Mouse (Mus musculus) midbrain, postnatal 0 days (tissue): Measurements from ENCODE around the gene Dhx8. TPM values are rescaled to one million over a fixed set of nuclear protein-coding genes. Genes with fewer than 3 reads are reported as not detected.

Experiments used
- ATAC-seq: fragments of 200-750 bp; cut with Nextera tagmentation; 2 replicates; pipeline ENCODE4 v1.8.0; 2017; ENCODE audit warnings: moderate number of reproducible peaks, mild to moderate bottlenecking, moderate TSS enrichment, moderate library complexity; ENCODE audit not compliant: low FRiP score
- DNase-seq: peaks from one replicate; pipeline ENCODE4 v3.0.0-alpha.2; 2015; ENCODE audit warnings: low spot score
- H3K27ac ChIP-seq: fragments of 300-500 bp; sonication (generic); 2 replicates; pipeline ENCODE4 v1.5.1; 2014; ENCODE audit warnings: low read depth, mild to moderate bottlenecking, low read length, mixed read lengths
- H3K27me3 ChIP-seq: fragments of 300-500 bp; sonication (generic); 2 replicates; pipeline ENCODE4 v1.6.1; 2014; ENCODE audit warnings: low read length, control low read depth, mixed read lengths; ENCODE audit not compliant: insufficient read depth
- H3K36me3 ChIP-seq: fragments of 300-500 bp; sonication (generic); 2 replicates; pipeline ENCODE4 v1.6.1; 2014; ENCODE audit warnings: low read length, control low read depth, mixed read lengths; ENCODE audit not compliant: insufficient read depth
- H3K4me1 ChIP-seq: fragments of 300-500 bp; sonication (generic); 2 replicates; pipeline ENCODE4 v1.6.1; 2014; ENCODE audit warnings: mild to moderate bottlenecking, control low read depth, antibody characterized with exemption, low read length, mixed read lengths; ENCODE audit not compliant: insufficient read depth
- H3K4me2 ChIP-seq: fragments of 300-500 bp; sonication (generic); 2 replicates; pipeline ENCODE4 v1.6.1; 2014; ENCODE audit warnings: low read depth, mild to moderate bottlenecking, low read length, mixed read lengths; ENCODE audit not compliant: poor library complexity, severe bottlenecking
- H3K4me3 ChIP-seq: fragments of 300-500 bp; sonication (generic); 2 replicates; pipeline ENCODE4 v1.5.1; 2014; ENCODE audit warnings: low read depth, mild to moderate bottlenecking, low read length, moderate library complexity
- H3K9ac ChIP-seq: fragments of 300-500 bp; sonication (generic); replicated peaks from 2 replicates; pipeline ENCODE4 v1.6.1; 2014; ENCODE audit warnings: mild to moderate bottlenecking, low read length, moderate library complexity, mixed read lengths; ENCODE audit not compliant: poor library complexity, severe bottlenecking
- H3K9me3 ChIP-seq: fragments of 300-500 bp; sonication (generic); 2 replicates; pipeline ENCODE4 v1.6.1; 2016; ENCODE audit warnings: low read length, control low read depth
- CTCF ChIP-seq: IDR thresholded peaks from 2 replicates; pipeline ENCODE4 v1.5.1; 2016; ENCODE audit warnings: antibody characterized with exemption, mild to moderate bottlenecking
- WGBS: fragments of 180-500 bp; shearing (Covaris S2); extraction: QIAGEN DNeasy Blood & Tissue Kit; methylation state at CpG from one replicate; pipeline ENCODE4 v1.1.7; 2014; 5-methylcytosine and 5-hydroxymethylcytosine counted together
- polyA plus RNA-seq: library from polyadenylated mRNA; unstranded; fragments of >200 nt; fragmentation: Nextera tagmentation; extraction: Ambion mirVana; gene quantifications from 2 replicates; pipeline ENCODE4 v1.2.1, GENCODE M21; 2015
- total RNA-seq: library from RNA; depleted of rRNA; stranded (reverse); fragments of >200 nt; gene quantifications from 2 replicates; pipeline ENCODE4 v1.2.3, GENCODE M21; 2014

Dhx8 gene
- total and polyA plus RNA-seq, 2 experiments from 2014 or later: 25.7 to 30.6 TPM

GRCm38 (mm10) chr11:101784072-101784471, 51.4 kb downstream of the Dhx8 start:
- TF ChIP-seq CTCF: no peak
- Histone ChIP-seq H3K9me3 (no peaks in the 10 kb centered on the region), H3K4me3 (peak overlapping the region; percentile 57), H3K36me3 (no peaks in the 10 kb centered on the region), H3K27me3 (peaks cover 43% of the 10 kb centered on the region), H3K4me1 (0 out of 2 replicates have a peak, but pooled peaks cover 7% of the 10 kb centered on the region), H3K4me2 (peak overlapping the region; percentile 98), H3K9ac (peak overlapping the region; percentile 61), H3K27ac (peak overlapping the region; percentile 39; the same call in 1 of the 2 replicates)
- DNase-seq: peak; percentile 14
- whole genome bisulfite sequencing: under 1% methylated on average over 19 of the region's 19 CpGs
- ATAC-seq: no peak

DNA sequence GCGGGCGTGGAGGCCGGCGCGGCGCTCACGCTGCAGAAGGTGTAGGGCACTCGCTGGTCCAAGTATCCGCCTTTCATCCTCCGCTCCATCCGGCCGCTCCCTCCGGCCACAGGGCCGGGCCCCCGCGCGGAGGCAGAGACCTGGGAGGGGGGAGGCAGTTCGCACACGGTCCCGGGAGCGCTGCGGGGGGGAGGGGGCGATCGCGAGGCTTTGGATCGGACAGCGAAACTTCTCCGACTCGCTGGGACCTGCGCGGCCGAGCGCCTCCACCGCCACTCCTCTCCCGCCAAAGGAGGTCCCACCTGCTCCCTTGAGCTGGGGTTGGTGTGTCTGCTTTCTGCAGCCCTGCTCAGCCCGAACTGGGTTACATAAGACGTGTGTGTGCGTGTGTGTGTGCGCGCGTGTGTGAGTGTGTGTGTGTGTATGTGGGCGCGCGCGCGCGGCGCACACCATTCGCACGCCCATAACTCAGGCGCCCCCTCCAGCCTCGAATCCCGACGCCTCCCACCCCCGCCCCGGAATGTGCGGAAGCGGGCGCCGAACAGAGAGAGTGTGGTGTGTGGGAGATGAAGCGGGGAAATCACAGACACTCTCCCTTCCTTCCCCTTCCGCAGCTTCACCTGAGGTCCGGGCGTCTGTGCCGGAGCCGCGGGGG, 51.9 kb downstream of the Dhx8 start:
- Histone ChIP-seq H3K9ac (peak overlapping the region; percentile 61), H3K27ac (peak overlapping the region; percentile 38; the same call in 1 of the 2 replicates), H3K4me3 (peak overlapping the region; percentile 57), H3K36me3 (no peaks in the 10 kb centered on the region), H3K9me3 (no peaks in the 10 kb centered on the region), H3K27me3 (peaks cover 43% of the 10 kb centered on the region), H3K4me2 (peak overlapping the region; percentile 98), H3K4me1 (0 out of 2 replicates have a peak, but pooled peaks cover 7% of the 10 kb centered on the region)
- TF ChIP-seq CTCF: no peak
- WGBS: under 1% methylated on average over 52 of the region's 67 CpGs
- DNase-seq (peak; percentile 48), ATAC-seq (peak; percentile 57)

- H3K27me3 ChIP-seq: peaks cover 43% of the 10 kb centered on the region
- TF ChIP-seq CTCF: no peak
- H3K27ac ChIP-seq: peak within 1 kb of the TSS; percentile 38; the same call in 1 of the 2 replicates
These were observed 52.6 kb downstream of the Dhx8 start, which contains the start of gene Etv4 for GRCm38 (mm10) chr11:101785143-101785851. Gene Etv4, minus strand, starts transcription at chr11:101785371.

GRCm38 (mm10) chr11:101785852-101786205, 53.1 kb downstream of the Dhx8 start:
- WGBS: 8% methylated on average over 7 of the region's 7 CpGs
- Histone ChIP-seq H3K4me2 (peak overlapping the region; percentile 98), H3K9me3 (no peaks in the 10 kb centered on the region), H3K36me3 (no peaks in the 10 kb centered on the region), H3K4me1 (0 out of 2 replicates have a peak, but pooled peaks cover 7% of the 10 kb centered on the region), H3K9ac (0 out of 2 replicates have a peak overlapping the region, but pooled peaks have one; percentile 29), H3K4me3 (peak overlapping the region; percentile 57), H3K27me3 (peaks cover 43% of the 10 kb centered on the region), H3K27ac (no peak overlapping the region)
- no peak for ATAC-seq
- no peak for DNase-seq
- TF ChIP-seq CTCF: no peak

More at GRCm38 (mm10) chr11:101785143-101785851, 52.6 kb downstream of the Dhx8 start, which contains the start of gene Etv4:
- H3K36me3 ChIP-seq: no peaks in the 10 kb centered on the region
- ATAC-seq (peak; percentile 94), DNase-seq (peak; percentile 97)
- under 1% methylated on average over 35 of the region's 35 CpGs for WGBS
- peak within 1 kb of the TSS; percentile 98 for H3K4me2 ChIP-seq
- H3K9ac ChIP-seq: peak within 1 kb of the TSS; percentile 61
- 0 out of 2 replicates have a peak, but pooled peaks cover 7% of the 10 kb centered on the region for H3K4me1 ChIP-seq
- H3K4me3 ChIP-seq: peak within 1 kb of the TSS; percentile 57
- no peaks in the 10 kb centered on the region for H3K9me3 ChIP-seq

DNA sequence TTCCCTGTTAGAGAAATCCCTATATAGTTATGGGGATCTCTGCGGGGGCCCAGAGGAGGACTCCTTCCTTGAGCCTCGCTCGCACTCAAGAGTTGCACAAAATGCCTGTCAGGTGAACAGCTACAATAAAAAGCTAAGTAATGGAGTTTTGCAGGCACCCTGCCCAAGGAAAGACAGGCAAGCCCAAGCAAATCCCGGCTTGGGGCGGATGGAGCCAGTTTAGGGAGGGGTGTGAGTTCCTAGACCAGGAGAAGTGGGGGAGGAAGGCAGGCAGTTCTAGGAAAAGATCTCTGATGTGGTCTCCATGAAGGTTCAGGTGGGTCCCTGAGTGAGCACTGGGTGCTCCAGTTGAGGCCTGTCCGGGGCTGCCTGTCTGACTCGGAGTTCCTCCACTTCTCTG, 53.9 kb downstream of the Dhx8 start:
- Histone ChIP-seq H3K9ac (no peak overlapping the region), H3K9me3 (no peaks in the 10 kb centered on the region), H3K4me2 (no peak overlapping the region), H3K27me3 (peaks cover 42% of the 10 kb centered on the region), H3K27ac (no peak overlapping the region), H3K4me1 (0 out of 2 replicates have a peak, but pooled peaks cover 7% of the 10 kb centered on the region), H3K4me3 (no peak overlapping the region), H3K36me3 (no peaks in the 10 kb centered on the region)
- DNase-seq (no peak), ATAC-seq (no peak)
- 64% methylated on average over 7 of the region's 7 CpGs for WGBS
- no peak for TF ChIP-seq CTCF
